ENCODE assay signal across 8 mouse cellular contexts in the genomic region with DNA sequence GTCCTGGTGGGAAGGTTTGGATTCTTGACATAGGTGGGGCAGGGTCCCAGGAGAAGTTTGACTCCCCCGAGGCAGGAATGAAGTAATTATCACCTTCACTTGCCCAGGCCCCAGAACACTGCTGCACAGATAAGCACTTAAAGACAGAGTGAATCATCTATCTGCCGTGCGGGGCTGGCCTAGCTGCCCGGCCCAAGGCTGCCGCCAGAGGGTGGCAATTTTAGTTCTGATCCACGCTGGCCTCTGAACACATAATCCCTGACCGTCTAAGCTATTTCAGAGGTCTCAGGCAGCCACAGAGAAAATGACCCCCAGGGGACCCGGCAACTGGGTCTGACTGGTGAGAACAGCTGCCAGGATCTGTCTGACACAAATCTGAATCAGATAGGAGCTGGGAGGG. TPM values are rescaled to one million over a fixed set of nuclear protein-coding genes. Genes with fewer than 3 reads are reported as not detected.
DNase-seq lines count a peak whose midpoint lies in the region; ATAC-seq and TF ChIP-seq lines count a peak whose summit lies in the region.

No protein-coding gene starts in this region.

- peak overlapping the region; percentile 85 for H3K27ac ChIP-seq in gastrocnemius, adult 2 months
- H3K27ac ChIP-seq in intestine, embryonic 15.5 days = peak overlapping the region; percentile 68
- peak overlapping the region; percentile 54 for H3K27ac ChIP-seq in liver, embryonic 16.5 days (ENCODE audit: low read length)

- 26% methylated on average over 8 of the region's 8 CpGs for WGBS in intestine, embryonic 15.5 days
- 24% methylated on average over 8 of the region's 8 CpGs for WGBS in liver, embryonic 16.5 days (ENCODE audit: insufficient replicate concordance)

- no peaks in the 10 kb centered on the region for H3K9me3 ChIP-seq in intestine, embryonic 15.5 days
- no peaks in the 10 kb centered on the region for H3K9me3 ChIP-seq in liver, embryonic 16.5 days (replicated peaks; ENCODE audit: control insufficient read depth, low read length)

- peaks cover 20% of the 10 kb centered on the region for H3K36me3 ChIP-seq in intestine, embryonic 15.5 days
- H3K36me3 ChIP-seq in liver, embryonic 16.5 days (ENCODE audit: control insufficient read depth, insufficient read depth) = peaks cover 3% of the 10 kb centered on the region; the same call in 1 of the 2 replicates

- H3K4me2 ChIP-seq in intestine, embryonic 15.5 days (replicated peaks) = peak overlapping the region; percentile 22
- peak overlapping the region; percentile 24 for H3K4me2 ChIP-seq in liver, embryonic 16.5 days (ENCODE audit: low read depth, low read length)

- H3K27me3 ChIP-seq in intestine, embryonic 15.5 days (replicated peaks) = no peaks in the 10 kb centered on the region
- no peaks in the 10 kb centered on the region for H3K27me3 ChIP-seq in liver, embryonic 16.5 days (ENCODE audit: control insufficient read depth, insufficient read depth, low read depth, low read length)

- intact Hi-C loops in gastrocnemius, adult 2 months (cut with DNase I) = loop anchor here (5.0 kb wide), 1 partner anchor 52 kb away; a partner anchor contains a TSS

- peaks cover 36% of the 10 kb centered on the region for H3K4me1 ChIP-seq in intestine, embryonic 15.5 days (replicated peaks)
- peaks cover 55% of the 10 kb centered on the region for H3K4me1 ChIP-seq in liver, embryonic 16.5 days (ENCODE audit: control insufficient read depth, low read depth, low read length)

- ATAC-seq in intestine, embryonic 15.5 days = peak; percentile 54; the same call in 1 of the 2 replicates
- peak; percentile 40; the same call in 1 of the 2 replicates for ATAC-seq in liver, embryonic 16.5 days (ENCODE audit: low read depth)

- no peak overlapping the region; the same call in 1 of the 2 replicates for H3K9ac ChIP-seq in intestine, embryonic 15.5 days
- H3K9ac ChIP-seq in liver, embryonic 16.5 days (ENCODE audit: low read depth, low read length) = peak overlapping the region; percentile 23; the same call in 1 of the 2 replicates

- peak; percentile 57 for TF ChIP-seq CTCF in gastrocnemius, adult 2 months (IDR thresholded peaks at IDR 0.05)

- DNase-seq in testis, postnatal 10 days (ENCODE audit: low spot score) = peak; percentile 58
- no peak for DNase-seq in testis, postnatal 14 days (ENCODE audit: low spot score)
- peak; percentile 63 for DNase-seq in gastrocnemius, adult 2 months
- peak; percentile 46 to 68 for DNase-seq in urinary bladder, postnatal 36 days (ENCODE audit: low spot score in 2 of 2)
- DNase-seq in thymus, postnatal 10 days (ENCODE audit: low spot score in 2 of 2) = no peak
- DNase-seq in frontal cortex, postnatal 14 days (ENCODE audit: low spot score in 2 of 2) = no peak

- H3K4me3 ChIP-seq in gastrocnemius, adult 2 months = peak overlapping the region; percentile 59
- no peak overlapping the region for H3K4me3 ChIP-seq in intestine, embryonic 15.5 days (replicated peaks)
- no peak overlapping the region for H3K4me3 ChIP-seq in liver, embryonic 16.5 days (ENCODE audit: low read depth, low read length)

RNA-seq across cellular contexts. Expression of a gene that starts 5.9 kb away (rescaled TPM):
- total RNA-seq in gastrocnemius, adult 2 months (2021) = 10 to 100 TPM; 12.2 to 13.5 TPM
- polyA plus RNA-seq in intestine, embryonic 15.5 days (2015; fragmentation: Nextera tagmentation; extraction: Ambion mirVana) = 121 and 123 TPM in 2 replicates
- polyA plus RNA-seq in liver, embryonic 16.5 days (2015; fragmentation: Nextera tagmentation; extraction: Ambion mirVana) = 32.6 and 34.6 TPM in 2 replicates

RNA-seq across cellular contexts. Expression of a gene that starts 33.6 kb away (rescaled TPM):
- total RNA-seq in gastrocnemius, adult 2 months (2021) = 10 to 100 TPM; 10.5 to 13.9 TPM
- polyA plus RNA-seq in intestine, embryonic 15.5 days (2015; fragmentation: Nextera tagmentation; extraction: Ambion mirVana) = 18.0 and 21.8 TPM in 2 replicates
- polyA plus RNA-seq in liver, embryonic 16.5 days (2015; fragmentation: Nextera tagmentation; extraction: Ambion mirVana) = 9.6 and 9.9 TPM in 2 replicates

RNA-seq across cellular contexts. Expression of a gene that starts 51.9 kb away (rescaled TPM):
- 10 to 100 TPM; 23.2 to 25.5 TPM for total RNA-seq in gastrocnemius, adult 2 months (2021)
- 55.2 and 58.7 TPM in 2 replicates for polyA plus RNA-seq in intestine, embryonic 15.5 days (2015; fragmentation: Nextera tagmentation; extraction: Ambion mirVana)
- polyA plus RNA-seq in liver, embryonic 16.5 days (2015; fragmentation: Nextera tagmentation; extraction: Ambion mirVana) = 12.4 and 14.7 TPM in 2 replicates

RNA-seq across cellular contexts. Expression of a gene that starts 52.0 kb away (rescaled TPM):
- 1 to 10 TPM; 6.6 to 8.2 TPM for total RNA-seq in gastrocnemius, adult 2 months (2021)
- 21.4 and 22.3 TPM in 2 replicates for polyA plus RNA-seq in intestine, embryonic 15.5 days (2015; fragmentation: Nextera tagmentation; extraction: Ambion mirVana)
- polyA plus RNA-seq in liver, embryonic 16.5 days (2015; fragmentation: Nextera tagmentation; extraction: Ambion mirVana) = 7.4 and 8.2 TPM in 2 replicates

Comparison
In these comparisons a context has a peak if more than half of its experiments do, and no peak if none do; other contexts are left out.
1. DNase-seq: peak in testis, postnatal 10 days (single experiment), gastrocnemius, adult 2 months (single experiment) and urinary bladder, postnatal 36 days (2 of 2); none in testis, postnatal 14 days (single experiment), thymus, postnatal 10 days (0 of 2) and frontal cortex, postnatal 14 days (0 of 2).
2. Peak in every context shown above with its lines, with median percentiles within 50 percentile points of each other: H3K27ac ChIP-seq.